Mouse (Mus musculus): Measurements from ENCODE around the gene Cd2bp2. TPM values are rescaled to one million over a fixed set of nuclear protein-coding genes. Genes with fewer than 3 reads are reported as not detected.
"Not testable (repeated sequence)": the region's sequence is repeated elsewhere in the genome, so short reads cannot be mapped to it uniquely, and the experiment has no call there.

Cd2bp2 gene
- polyA plus RNA-seq, 1 experiment from 2014 or later = 58.1 TPM

DNA sequence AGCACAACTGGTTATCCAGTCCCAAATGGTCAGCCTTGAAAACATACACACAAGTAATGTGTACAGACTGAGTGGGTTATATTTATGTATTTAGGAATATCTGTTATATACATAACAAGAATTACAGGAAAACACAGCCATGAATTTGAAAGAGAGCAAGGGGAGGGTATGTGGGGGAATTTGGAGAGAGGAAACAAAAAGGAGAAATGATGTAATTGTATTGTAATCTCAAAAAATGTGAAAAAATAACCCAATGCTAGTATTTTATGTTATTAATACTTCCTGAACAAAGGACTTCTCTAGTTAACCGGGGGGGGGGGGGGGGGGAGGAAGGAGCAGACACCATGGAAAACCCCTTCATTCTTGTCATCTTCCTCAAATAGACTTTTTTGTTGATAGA is 11.1 kb downstream of the Cd2bp2 start:
- no peak overlapping the region for H3K9ac ChIP-seq (replicated peaks; ENCODE audit: low read depth, low read length)
- H3K27me3 ChIP-seq (ENCODE audit: control insufficient read depth, insufficient read depth, low read length) = no peaks in the 10 kb centered on the region
- no peak overlapping the region for H3K4me2 ChIP-seq (ENCODE audit: low read depth, low read length)
- no peaks in the 10 kb centered on the region for H3K4me1 ChIP-seq (ENCODE audit: control insufficient read depth, insufficient read depth, low read length)
- H3K27ac ChIP-seq (ENCODE audit: low read depth, low read length) = no peak overlapping the region
- H3K36me3 ChIP-seq (ENCODE audit: control insufficient read depth, insufficient read depth, low read length) = no peaks in the 10 kb centered on the region
- WGBS = 77% methylated on average over 1 of the region's 1 CpGs
- no peak for ATAC-seq (ENCODE audit: low read depth)
- no peak overlapping the region for H3K4me3 ChIP-seq (ENCODE audit: low read depth, low read length)
- H3K9me3 ChIP-seq (ENCODE audit: control insufficient read depth, low read length) = no peaks in the 10 kb centered on the region

DNA sequence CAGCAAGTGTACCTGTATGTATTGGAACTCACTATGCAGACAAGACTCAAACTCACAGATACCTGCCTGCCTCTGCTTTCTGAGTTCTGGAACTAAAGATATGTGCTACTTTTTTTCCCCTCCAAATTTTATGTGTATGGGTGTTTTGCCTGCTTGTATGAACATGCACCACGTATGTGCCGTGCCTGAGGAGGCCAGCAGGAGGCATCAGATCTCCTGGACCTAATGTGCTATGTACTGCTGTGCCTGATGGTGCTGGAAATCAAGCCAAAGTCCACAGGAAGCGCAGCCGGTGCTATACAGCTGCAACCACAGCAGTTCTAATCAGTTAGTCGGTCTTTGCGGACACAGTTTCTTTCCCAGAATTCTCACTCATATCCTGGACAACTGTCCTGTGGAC is 12.0 kb downstream of the Cd2bp2 start:
- Histone ChIP-seq H3K9ac (replicated peaks; ENCODE audit: low read depth, low read length) (no peak overlapping the region), H3K27me3 (ENCODE audit: control insufficient read depth, insufficient read depth, low read length) (no peaks in the 10 kb centered on the region), H3K9me3 (ENCODE audit: control insufficient read depth, low read length) (no peaks in the 10 kb centered on the region), H3K27ac (ENCODE audit: low read depth, low read length) (no peak overlapping the region), H3K36me3 (ENCODE audit: control insufficient read depth, insufficient read depth, low read length) (no peaks in the 10 kb centered on the region), H3K4me1 (ENCODE audit: control insufficient read depth, insufficient read depth, low read length) (no peaks in the 10 kb centered on the region), H3K4me2 (ENCODE audit: low read depth, low read length) (no peak overlapping the region), H3K4me3 (ENCODE audit: low read depth, low read length) (no peak overlapping the region)
- ATAC-seq (ENCODE audit: low read depth) = no peak
- 76% methylated on average over 6 of the region's 6 CpGs for WGBS

DNA sequence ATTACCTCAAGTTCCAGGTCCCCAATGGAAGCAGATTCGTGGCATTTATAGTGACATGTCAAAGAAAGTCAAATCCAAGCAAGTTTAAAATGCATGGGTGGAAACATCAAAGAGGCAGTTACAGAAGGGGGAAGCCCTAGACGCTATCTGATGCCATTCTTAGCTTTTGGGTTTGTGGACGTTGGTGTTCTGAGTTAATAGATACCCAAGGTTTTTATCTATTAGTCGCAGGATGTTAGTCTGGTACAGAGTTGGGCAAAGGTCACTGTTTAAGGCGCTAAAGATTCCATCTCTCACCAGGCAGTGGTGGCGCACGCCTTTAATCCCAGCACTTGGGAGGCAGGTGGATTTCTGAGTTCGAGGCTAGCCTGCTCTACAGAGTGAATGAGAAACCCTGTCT is 12.5 kb downstream of the Cd2bp2 start:
- no peaks in the 10 kb centered on the region for H3K4me1 ChIP-seq (ENCODE audit: control insufficient read depth, insufficient read depth, low read length)
- no peak overlapping the region for H3K9ac ChIP-seq (replicated peaks; ENCODE audit: low read depth, low read length)
- H3K27me3 ChIP-seq (ENCODE audit: control insufficient read depth, insufficient read depth, low read length) = no peaks in the 10 kb centered on the region
- 82% methylated on average over 8 of the region's 8 CpGs for WGBS
- no peak for ATAC-seq (ENCODE audit: low read depth)
- H3K9me3 ChIP-seq (ENCODE audit: control insufficient read depth, low read length) = no peaks in the 10 kb centered on the region
- H3K36me3 ChIP-seq (ENCODE audit: control insufficient read depth, insufficient read depth, low read length) = no peaks in the 10 kb centered on the region
- H3K27ac ChIP-seq (ENCODE audit: low read depth, low read length) = no peak overlapping the region
- no peak overlapping the region for H3K4me2 ChIP-seq (ENCODE audit: low read depth, low read length)
- H3K4me3 ChIP-seq (ENCODE audit: low read depth, low read length) = no peak overlapping the region

DNA sequence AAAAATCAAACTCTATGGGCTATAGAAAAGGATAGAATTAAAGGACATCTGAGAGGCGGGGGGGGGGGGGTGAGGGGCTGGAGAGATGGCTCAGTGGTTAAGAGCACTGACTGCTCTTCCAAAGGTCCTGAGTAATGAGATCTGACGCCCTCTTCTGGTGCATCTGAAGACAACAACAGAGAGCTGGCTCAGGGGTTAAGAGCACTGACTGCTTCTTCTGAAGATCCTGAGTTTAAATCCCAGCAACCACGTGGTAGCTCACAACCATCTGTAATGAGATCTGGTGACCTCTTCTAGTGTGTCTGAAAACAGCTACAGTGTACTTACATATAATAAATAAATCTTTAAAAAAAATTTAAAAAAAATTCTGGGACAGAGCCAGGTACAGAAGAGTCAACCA is 14.1 kb downstream of the Cd2bp2 start:
- H3K9me3 ChIP-seq (ENCODE audit: control insufficient read depth, low read length); H3K4me2 ChIP-seq (ENCODE audit: low read depth, low read length); ATAC-seq (ENCODE audit: low read depth); H3K4me3 ChIP-seq (ENCODE audit: low read depth, low read length); H3K4me1 ChIP-seq (ENCODE audit: control insufficient read depth, insufficient read depth, low read length); H3K36me3 ChIP-seq (ENCODE audit: control insufficient read depth, insufficient read depth, low read length); H3K9ac ChIP-seq (replicated peaks; ENCODE audit: low read depth, low read length); H3K27me3 ChIP-seq (ENCODE audit: control insufficient read depth, insufficient read depth, low read length); H3K27ac ChIP-seq (ENCODE audit: low read depth, low read length): not testable (repeated sequence)
- 44% methylated on average over 3 of the region's 3 CpGs for WGBS

DNA sequence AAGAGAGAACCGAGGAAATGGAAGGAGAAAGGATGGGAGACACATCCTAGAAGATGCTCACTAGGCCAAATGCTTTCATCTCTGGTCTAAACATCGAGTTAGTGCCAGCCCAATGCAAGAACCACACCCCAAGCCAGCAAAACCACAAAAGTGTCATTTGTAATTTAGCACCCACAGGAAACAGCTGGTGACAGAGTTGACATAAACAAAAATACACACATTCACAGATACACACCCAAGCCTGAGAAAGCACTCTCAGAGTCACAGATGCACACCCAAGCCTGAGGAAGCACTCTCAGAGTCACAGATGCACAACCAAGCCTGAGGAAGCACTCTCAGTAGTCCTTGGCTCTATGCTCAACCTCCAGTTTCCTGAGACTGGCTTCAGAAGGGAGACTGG is 15.1 kb downstream of the Cd2bp2 start:
- H3K4me2 ChIP-seq (ENCODE audit: low read depth, low read length) = no peak overlapping the region
- no peak overlapping the region for H3K27ac ChIP-seq (ENCODE audit: low read depth, low read length)
- H3K9ac ChIP-seq (replicated peaks; ENCODE audit: low read depth, low read length) = no peak overlapping the region
- H3K36me3 ChIP-seq (ENCODE audit: control insufficient read depth, insufficient read depth, low read length) = no peaks in the 10 kb centered on the region
- H3K4me1 ChIP-seq (ENCODE audit: control insufficient read depth, insufficient read depth, low read length) = no peaks in the 10 kb centered on the region
- H3K9me3 ChIP-seq (ENCODE audit: control insufficient read depth, low read length) = no peaks in the 10 kb centered on the region
- no peak for ATAC-seq (ENCODE audit: low read depth)
- H3K27me3 ChIP-seq (ENCODE audit: control insufficient read depth, insufficient read depth, low read length) = no peaks in the 10 kb centered on the region
- WGBS = 69% methylated on average over 2 of the region's 2 CpGs
- no peak overlapping the region for H3K4me3 ChIP-seq (ENCODE audit: low read depth, low read length)

DNA sequence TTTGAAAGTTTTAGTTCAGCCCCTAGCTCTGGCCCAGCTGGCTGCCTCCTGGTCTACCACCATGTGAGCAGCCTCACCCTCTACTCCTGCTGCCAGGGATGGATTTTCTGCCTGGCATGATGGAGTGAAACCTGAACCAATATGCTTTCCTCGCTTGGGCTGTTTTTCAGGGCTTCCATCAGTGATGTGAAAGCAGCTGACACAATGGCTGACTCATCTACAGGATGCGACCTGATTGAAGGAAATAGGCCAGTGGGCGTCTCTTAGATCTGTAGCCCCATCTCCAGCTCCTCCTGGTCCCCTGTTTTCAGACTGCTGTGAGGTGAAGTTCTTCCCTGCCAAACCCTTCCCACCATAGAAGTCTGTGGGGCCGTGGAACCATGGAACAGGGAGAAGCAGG is 18.9 kb downstream of the Cd2bp2 start:
- ATAC-seq (ENCODE audit: low read depth) = no peak
- Histone ChIP-seq H3K4me3 (ENCODE audit: low read depth, low read length) (no peak overlapping the region), H3K9me3 (ENCODE audit: control insufficient read depth, low read length) (no peaks in the 10 kb centered on the region), H3K36me3 (ENCODE audit: control insufficient read depth, insufficient read depth, low read length) (no peaks in the 10 kb centered on the region), H3K27me3 (ENCODE audit: control insufficient read depth, insufficient read depth, low read length) (no peaks in the 10 kb centered on the region), H3K9ac (replicated peaks; ENCODE audit: low read depth, low read length) (no peak overlapping the region), H3K4me2 (ENCODE audit: low read depth, low read length) (no peak overlapping the region), H3K4me1 (ENCODE audit: control insufficient read depth, insufficient read depth, low read length) (no peaks in the 10 kb centered on the region), H3K27ac (ENCODE audit: low read depth, low read length) (no peak overlapping the region)
- 76% methylated on average over 4 of the region's 4 CpGs for WGBS

DNA sequence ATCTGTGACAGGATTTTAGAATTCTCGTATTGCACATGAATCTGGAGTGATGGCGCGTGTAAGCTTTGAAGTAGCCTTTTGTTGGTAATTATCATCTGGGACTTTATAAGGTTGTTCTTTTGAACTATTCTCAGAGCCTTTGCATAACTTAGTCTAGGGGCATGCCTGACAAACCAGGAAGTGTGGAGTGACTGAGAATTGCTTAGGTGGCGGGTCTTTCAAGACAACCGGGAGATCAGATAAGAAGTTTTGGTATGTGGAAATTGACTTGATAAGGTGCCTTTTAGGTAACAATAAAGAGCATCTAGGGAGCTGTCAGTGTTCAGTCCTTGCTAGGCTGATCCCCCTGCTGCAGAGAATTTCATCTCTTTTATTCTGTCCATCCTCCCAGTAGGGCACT is 29.3 kb downstream of the Cd2bp2 start:
- 94% methylated on average over 5 of the region's 5 CpGs for WGBS
- no peaks in the 10 kb centered on the region for H3K4me1 ChIP-seq (ENCODE audit: control insufficient read depth, insufficient read depth, low read length)
- H3K4me3 ChIP-seq (ENCODE audit: low read depth, low read length) = no peak overlapping the region
- no peaks in the 10 kb centered on the region for H3K9me3 ChIP-seq (ENCODE audit: control insufficient read depth, low read length)
- H3K36me3 ChIP-seq (ENCODE audit: control insufficient read depth, insufficient read depth, low read length) = no peaks in the 10 kb centered on the region
- H3K9ac ChIP-seq (replicated peaks; ENCODE audit: low read depth, low read length) = no peak overlapping the region
- H3K27me3 ChIP-seq (ENCODE audit: control insufficient read depth, insufficient read depth, low read length) = no peaks in the 10 kb centered on the region
- no peak overlapping the region for H3K27ac ChIP-seq (ENCODE audit: low read depth, low read length)
- no peak overlapping the region for H3K4me2 ChIP-seq (ENCODE audit: low read depth, low read length)
- ATAC-seq (ENCODE audit: low read depth) = no peak

DNA sequence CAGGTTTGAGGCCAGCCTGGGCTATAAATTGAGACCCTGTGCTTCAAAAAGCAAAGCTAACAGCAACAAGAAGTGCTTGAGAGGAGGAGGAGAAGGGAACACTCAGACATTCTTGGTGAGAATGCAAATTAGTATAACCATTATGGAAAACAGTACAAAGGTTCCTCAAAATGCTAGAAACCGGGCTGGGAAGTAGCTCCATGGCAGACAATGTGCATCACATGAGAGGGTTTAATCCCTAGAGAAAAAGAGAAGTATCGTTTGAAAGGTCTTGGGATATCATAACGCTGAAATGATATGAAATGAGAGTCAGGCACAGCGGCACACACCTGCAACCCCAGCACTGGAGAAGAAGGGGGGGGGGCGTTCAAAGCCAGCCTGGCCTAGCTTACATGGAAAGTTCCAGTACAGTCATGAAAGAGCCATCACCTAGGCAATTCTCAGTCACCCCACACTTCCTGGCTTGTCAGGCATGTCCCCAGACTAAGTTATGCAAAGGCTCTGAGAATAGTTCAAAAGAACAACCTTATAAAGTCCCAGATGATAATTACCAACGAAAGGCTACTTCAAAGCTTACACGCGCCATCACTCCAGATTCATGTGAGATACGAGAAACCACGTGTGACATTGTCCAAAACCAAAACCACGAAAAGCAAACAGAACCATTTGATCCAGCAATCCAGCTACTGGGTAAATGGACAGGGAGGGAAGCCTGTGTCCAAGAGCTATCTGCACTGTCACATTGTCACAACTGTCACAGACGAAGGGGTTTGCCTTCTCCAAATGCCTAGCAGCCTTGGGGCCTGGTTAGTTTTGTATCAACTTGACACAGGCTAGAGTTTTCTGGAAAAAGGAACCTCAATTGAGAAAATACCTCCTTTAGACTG is 30.0 kb downstream of the Cd2bp2 start:
- 91% methylated on average over 12 of the region's 12 CpGs for WGBS
- Histone ChIP-seq H3K27me3 (ENCODE audit: control insufficient read depth, insufficient read depth, low read length) (no peaks in the 10 kb centered on the region), H3K4me3 (ENCODE audit: low read depth, low read length) (no peak overlapping the region), H3K9me3 (ENCODE audit: control insufficient read depth, low read length) (no peaks in the 10 kb centered on the region), H3K9ac (replicated peaks; ENCODE audit: low read depth, low read length) (no peak overlapping the region), H3K27ac (ENCODE audit: low read depth, low read length) (no peak overlapping the region), H3K4me1 (ENCODE audit: control insufficient read depth, insufficient read depth, low read length) (no peaks in the 10 kb centered on the region), H3K4me2 (ENCODE audit: low read depth, low read length) (no peak overlapping the region), H3K36me3 (ENCODE audit: control insufficient read depth, insufficient read depth, low read length) (no peaks in the 10 kb centered on the region)
- ATAC-seq (ENCODE audit: low read depth) = no peak

DNA sequence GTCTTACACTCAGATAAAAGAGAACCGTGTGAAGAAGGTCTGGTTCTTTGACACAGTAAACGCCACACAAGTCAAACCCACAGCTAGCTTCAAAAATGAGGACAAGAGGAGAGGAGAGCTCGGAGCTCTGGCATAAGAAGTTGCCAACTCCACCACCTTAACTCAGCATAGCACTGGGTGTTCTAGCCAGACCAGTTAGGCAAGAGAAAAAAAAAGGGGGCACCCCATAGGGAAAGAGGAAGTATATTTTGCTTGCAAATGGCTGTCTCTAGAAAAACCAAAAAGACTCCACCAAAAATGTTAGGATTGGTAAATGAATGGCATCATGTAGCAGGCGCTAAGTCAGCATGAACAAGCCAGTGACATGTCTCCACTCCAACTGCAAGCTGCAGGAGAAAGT is 31.8 kb downstream of the Cd2bp2 start:
- ATAC-seq (ENCODE audit: low read depth) = no peak
- WGBS = 87% methylated on average over 4 of the region's 4 CpGs
- Histone ChIP-seq H3K4me2 (ENCODE audit: low read depth, low read length) (no peak overlapping the region), H3K27me3 (ENCODE audit: control insufficient read depth, insufficient read depth, low read length) (no peaks in the 10 kb centered on the region), H3K4me1 (ENCODE audit: control insufficient read depth, insufficient read depth, low read length) (no peaks in the 10 kb centered on the region), H3K9ac (replicated peaks; ENCODE audit: low read depth, low read length) (no peak overlapping the region), H3K36me3 (ENCODE audit: control insufficient read depth, insufficient read depth, low read length) (no peaks in the 10 kb centered on the region), H3K9me3 (ENCODE audit: control insufficient read depth, low read length) (no peaks in the 10 kb centered on the region), H3K4me3 (ENCODE audit: low read depth, low read length) (no peak overlapping the region), H3K27ac (ENCODE audit: low read depth, low read length) (no peak overlapping the region)
